Mouse (Mus musculus): ENCODE results near the gene Col4a3. TPM values are rescaled to one million over a fixed set of nuclear protein-coding genes. Genes with fewer than 3 reads are reported as not detected.

Col4a3 gene
- polyA plus RNA-seq, 1 experiment from 2014 or later = 0.11 TPM

DNA sequence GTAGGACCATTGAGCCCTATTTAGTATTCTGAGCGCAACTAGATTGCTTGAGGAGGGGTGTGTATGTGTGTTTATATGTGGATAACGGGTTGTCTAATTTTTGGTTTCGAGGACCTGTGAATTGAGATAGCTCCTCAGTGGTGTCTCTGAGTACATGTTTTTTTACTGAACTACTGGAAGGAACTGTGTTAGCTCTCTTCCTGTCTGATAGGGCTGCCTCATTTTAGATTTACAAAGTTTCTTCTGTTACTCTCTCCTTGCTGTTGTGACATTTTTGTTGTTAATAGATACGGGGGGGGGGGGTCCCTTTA, 139.1 kb downstream of the Col4a3 start:
- Histone ChIP-seq H3K36me3 (ENCODE audit: control insufficient read depth, insufficient read depth, low read length) (no peaks in the 10 kb centered on the region; the same call in 1 of the 2 replicates), H3K9ac (ENCODE audit: low read length) (peak overlapping the region; percentile 94), H3K27ac (ENCODE audit: low read depth, low read length) (no peak overlapping the region), H3K4me2 (ENCODE audit: low read depth) (peak overlapping the region; percentile 87), H3K4me1 (ENCODE audit: control insufficient read depth, insufficient read depth, low read length) (peaks cover 4% of the 10 kb centered on the region), H3K27me3 (ENCODE audit: control insufficient read depth, insufficient read depth, low read length) (no peaks in the 10 kb centered on the region), H3K9me3 (ENCODE audit: control insufficient read depth, low read length) (no peaks in the 10 kb centered on the region), H3K4me3 (ENCODE audit: low read depth, low read length) (peak overlapping the region; percentile 85)
- ATAC-seq (ENCODE audit: insufficient read depth, low FRiP score, low TSS enrichment) (no peak), DNase-seq (ENCODE audit: low spot score) (no peak)
- 60% methylated on average over 4 of the region's 4 CpGs for WGBS

DNA sequence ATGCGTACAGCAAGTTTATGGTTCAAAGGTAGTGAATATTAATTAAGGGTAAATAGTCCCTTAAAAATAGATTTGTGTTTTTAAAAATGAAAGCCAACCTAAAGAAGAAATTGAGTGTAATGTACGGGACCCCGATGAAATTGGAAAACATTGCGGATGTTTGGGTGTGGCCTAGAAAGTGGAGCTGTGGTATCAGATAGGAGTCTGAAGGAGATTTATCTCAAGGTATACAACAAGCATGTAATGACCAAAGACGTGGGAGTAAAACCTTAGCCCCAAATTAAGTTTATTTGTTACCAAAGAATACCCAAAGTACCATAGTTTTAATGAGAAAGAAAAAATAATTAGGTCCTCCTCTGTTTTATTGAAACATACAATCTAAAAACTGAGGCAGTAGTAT, 139.8 kb downstream of the Col4a3 start:
- H3K4me2 ChIP-seq (ENCODE audit: low read depth) = no peak overlapping the region
- H3K9me3 ChIP-seq (ENCODE audit: control insufficient read depth, low read length) = no peaks in the 10 kb centered on the region
- no peak for DNase-seq (ENCODE audit: low spot score)

DNA sequence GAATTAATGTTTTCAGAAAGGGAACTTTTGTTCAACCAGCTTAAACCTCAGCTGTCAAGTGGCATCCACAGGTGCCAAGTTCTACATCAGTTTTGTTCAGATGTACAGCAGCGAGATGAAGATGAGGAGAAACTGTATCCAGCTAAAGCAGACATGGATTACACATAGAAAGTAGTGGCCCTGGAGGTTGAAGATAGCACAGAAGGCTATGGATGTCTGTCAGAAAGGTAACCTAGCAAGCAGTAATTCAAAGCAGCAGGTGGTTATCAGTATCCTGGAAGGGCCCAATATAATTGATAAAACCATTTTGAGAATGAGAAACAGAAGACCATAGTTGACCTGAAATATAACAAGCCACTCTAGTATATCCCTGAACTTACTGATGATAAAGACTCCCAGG, 146.6 kb downstream of the Col4a3 start:
- Histone ChIP-seq H3K27ac (ENCODE audit: low read depth, low read length) (no peak overlapping the region), H3K9me3 (ENCODE audit: control insufficient read depth, low read length) (no peaks in the 10 kb centered on the region), H3K36me3 (ENCODE audit: control insufficient read depth, insufficient read depth, low read length) (peaks cover 8% of the 10 kb centered on the region), H3K4me1 (ENCODE audit: control insufficient read depth, insufficient read depth, low read length) (no peaks in the 10 kb centered on the region), H3K4me3 (ENCODE audit: low read depth, low read length) (no peak overlapping the region), H3K9ac (ENCODE audit: low read length) (no peak overlapping the region), H3K4me2 (ENCODE audit: low read depth) (no peak overlapping the region), H3K27me3 (ENCODE audit: control insufficient read depth, insufficient read depth, low read length) (no peaks in the 10 kb centered on the region)
- ATAC-seq (ENCODE audit: insufficient read depth, low FRiP score, low TSS enrichment) (no peak), DNase-seq (ENCODE audit: low spot score) (no peak)
- WGBS = 100% methylated on average over 1 of the region's 1 CpGs

More for the DNA sequence above, 139.8 kb downstream of the Col4a3 start:
- ATAC-seq (ENCODE audit: insufficient read depth, low FRiP score, low TSS enrichment) = no peak
- Histone ChIP-seq H3K9ac (ENCODE audit: low read length) (no peak overlapping the region), H3K27me3 (ENCODE audit: control insufficient read depth, insufficient read depth, low read length) (no peaks in the 10 kb centered on the region), H3K4me1 (ENCODE audit: control insufficient read depth, insufficient read depth, low read length) (peaks cover 4% of the 10 kb centered on the region), H3K4me3 (ENCODE audit: low read depth, low read length) (no peak overlapping the region), H3K36me3 (ENCODE audit: control insufficient read depth, insufficient read depth, low read length) (no peaks in the 10 kb centered on the region; the same call in 1 of the 2 replicates), H3K27ac (ENCODE audit: low read depth, low read length) (no peak overlapping the region)
- WGBS = 92% methylated on average over 5 of the region's 5 CpGs

DNA sequence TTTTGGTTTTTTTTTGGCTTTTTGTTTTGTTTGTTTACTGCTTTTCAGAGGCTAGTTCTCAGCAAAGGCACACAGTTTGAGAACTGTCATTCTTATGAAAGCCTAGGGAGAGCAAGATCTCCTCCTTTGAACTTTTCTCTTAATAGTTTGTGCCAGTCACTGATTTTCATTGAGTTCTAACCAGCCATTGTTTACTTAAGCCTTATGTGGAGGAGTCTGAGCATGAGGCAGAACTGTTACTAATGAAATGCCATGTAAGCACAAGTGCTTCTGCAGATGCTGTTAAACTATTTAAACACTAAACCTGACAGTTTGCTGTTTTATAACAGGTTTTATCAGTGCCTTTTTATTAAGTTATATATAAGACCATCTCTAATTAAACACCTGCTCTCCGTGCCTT, 151.3 kb downstream of the Col4a3 start:
- H3K4me2 ChIP-seq (ENCODE audit: low read depth) = no peak overlapping the region
- no peaks in the 10 kb centered on the region for H3K9me3 ChIP-seq (ENCODE audit: control insufficient read depth, low read length)
- whole genome bisulfite sequencing = 96% methylated on average over 1 of the region's 1 CpGs
- H3K4me3 ChIP-seq (ENCODE audit: low read depth, low read length) = no peak overlapping the region
- H3K27me3 ChIP-seq (ENCODE audit: control insufficient read depth, insufficient read depth, low read length) = no peaks in the 10 kb centered on the region
- H3K4me1 ChIP-seq (ENCODE audit: control insufficient read depth, insufficient read depth, low read length) = no peaks in the 10 kb centered on the region
- peaks cover 4% of the 10 kb centered on the region; the same call in 1 of the 2 replicates for H3K36me3 ChIP-seq (ENCODE audit: control insufficient read depth, insufficient read depth, low read length)
- no peak overlapping the region for H3K9ac ChIP-seq (ENCODE audit: low read length)
- DNase-seq (ENCODE audit: low spot score) (no peak), ATAC-seq (ENCODE audit: insufficient read depth, low FRiP score, low TSS enrichment) (no peak)
- no peak overlapping the region for H3K27ac ChIP-seq (ENCODE audit: low read depth, low read length)

DNA sequence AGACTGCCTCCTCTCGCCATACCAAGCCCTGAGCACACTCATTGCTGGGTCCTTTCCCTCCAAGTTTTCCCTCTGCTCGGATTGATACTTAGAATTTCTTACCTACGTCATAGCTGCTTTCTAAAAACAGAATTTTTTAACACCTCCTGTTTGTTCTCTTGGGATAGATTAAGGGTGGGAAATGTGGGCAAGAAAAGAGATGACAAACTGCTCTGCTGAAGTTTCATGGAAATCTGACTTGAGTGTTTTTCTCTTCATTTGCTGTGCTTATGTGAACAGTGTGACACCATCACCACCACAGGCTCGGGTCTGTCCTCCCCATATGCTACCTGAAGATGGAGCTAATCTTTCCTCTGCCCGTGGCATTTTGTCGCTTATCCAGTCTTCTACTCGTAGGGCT, 154.8 kb downstream of the Col4a3 start:
- ATAC-seq (ENCODE audit: insufficient read depth, low FRiP score, low TSS enrichment) (no peak), DNase-seq (ENCODE audit: low spot score) (no peak)
- Histone ChIP-seq H3K9ac (ENCODE audit: low read length) (no peak overlapping the region), H3K27me3 (ENCODE audit: control insufficient read depth, insufficient read depth, low read length) (no peaks in the 10 kb centered on the region), H3K27ac (ENCODE audit: low read depth, low read length) (no peak overlapping the region), H3K9me3 (ENCODE audit: control insufficient read depth, low read length) (no peaks in the 10 kb centered on the region), H3K4me1 (ENCODE audit: control insufficient read depth, insufficient read depth, low read length) (no peaks in the 10 kb centered on the region), H3K4me3 (ENCODE audit: low read depth, low read length) (no peak overlapping the region), H3K36me3 (ENCODE audit: control insufficient read depth, insufficient read depth, low read length) (peaks cover 2% of the 10 kb centered on the region; the same call in 1 of the 2 replicates), H3K4me2 (ENCODE audit: low read depth) (no peak overlapping the region)
- WGBS = 89% methylated on average over 7 of the region's 7 CpGs

DNA sequence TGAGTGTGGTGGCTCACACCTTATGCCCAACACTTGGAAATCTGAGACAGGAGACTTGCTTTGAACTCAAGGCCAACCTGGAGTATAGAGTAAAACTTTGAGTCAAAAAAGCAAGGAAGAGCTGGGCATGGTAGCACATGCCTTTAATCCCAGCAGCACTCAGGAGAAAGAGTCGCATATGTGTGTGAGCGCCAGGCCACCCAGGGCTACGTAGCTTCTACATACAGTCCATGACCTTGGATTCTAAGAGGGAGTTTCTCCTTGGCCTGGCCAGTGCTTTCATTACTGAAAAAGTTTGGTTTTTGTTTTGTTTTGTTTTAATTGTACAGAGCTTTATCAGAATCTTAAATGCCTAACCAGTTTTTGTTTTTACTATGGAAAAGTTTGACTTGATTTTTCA, 157.2 kb downstream of the Col4a3 start:
- Histone ChIP-seq H3K4me3 (ENCODE audit: low read depth, low read length) (no peak overlapping the region), H3K36me3 (ENCODE audit: control insufficient read depth, insufficient read depth, low read length) (peaks cover 2% of the 10 kb centered on the region; the same call in 1 of the 2 replicates), H3K4me1 (ENCODE audit: control insufficient read depth, insufficient read depth, low read length) (no peaks in the 10 kb centered on the region), H3K9me3 (ENCODE audit: control insufficient read depth, low read length) (no peaks in the 10 kb centered on the region), H3K9ac (ENCODE audit: low read length) (no peak overlapping the region), H3K27me3 (ENCODE audit: control insufficient read depth, insufficient read depth, low read length) (no peaks in the 10 kb centered on the region), H3K4me2 (ENCODE audit: low read depth) (no peak overlapping the region), H3K27ac (ENCODE audit: low read depth, low read length) (no peak overlapping the region)
- DNase-seq (ENCODE audit: low spot score) (no peak), ATAC-seq (ENCODE audit: insufficient read depth, low FRiP score, low TSS enrichment) (no peak)
- whole genome bisulfite sequencing = 93% methylated on average over 3 of the region's 3 CpGs

DNA sequence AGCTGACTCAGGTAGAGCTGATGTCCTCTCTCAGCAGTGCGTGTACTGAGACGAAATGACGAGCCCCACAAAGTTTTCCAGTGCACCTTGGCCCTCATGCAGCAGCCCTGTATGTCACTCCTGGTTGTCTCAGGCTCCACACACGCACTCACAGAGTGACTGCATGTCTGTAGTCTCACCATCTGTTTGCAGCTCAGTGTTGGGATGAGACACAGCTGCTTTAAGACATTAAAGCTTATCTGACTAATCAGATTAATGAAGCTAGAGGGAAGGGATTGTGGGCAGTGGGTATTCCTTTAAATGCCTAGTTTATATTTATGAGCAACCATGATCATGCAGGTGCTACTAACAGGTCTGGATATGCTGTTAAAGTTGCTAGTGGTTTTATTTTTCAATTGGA, 159.7 kb downstream of the Col4a3 start:
- DNase-seq (ENCODE audit: low spot score) (no peak), ATAC-seq (ENCODE audit: insufficient read depth, low FRiP score, low TSS enrichment) (no peak)
- Histone ChIP-seq H3K4me2 (ENCODE audit: low read depth) (no peak overlapping the region), H3K4me1 (ENCODE audit: control insufficient read depth, insufficient read depth, low read length) (no peaks in the 10 kb centered on the region), H3K36me3 (ENCODE audit: control insufficient read depth, insufficient read depth, low read length) (no peaks in the 10 kb centered on the region), H3K4me3 (ENCODE audit: low read depth, low read length) (no peak overlapping the region), H3K9ac (ENCODE audit: low read length) (no peak overlapping the region), H3K27me3 (ENCODE audit: control insufficient read depth, insufficient read depth, low read length) (no peaks in the 10 kb centered on the region), H3K9me3 (ENCODE audit: control insufficient read depth, low read length) (no peaks in the 10 kb centered on the region), H3K27ac (ENCODE audit: low read depth, low read length) (no peak overlapping the region)
- WGBS = 92% methylated on average over 4 of the region's 4 CpGs

DNA sequence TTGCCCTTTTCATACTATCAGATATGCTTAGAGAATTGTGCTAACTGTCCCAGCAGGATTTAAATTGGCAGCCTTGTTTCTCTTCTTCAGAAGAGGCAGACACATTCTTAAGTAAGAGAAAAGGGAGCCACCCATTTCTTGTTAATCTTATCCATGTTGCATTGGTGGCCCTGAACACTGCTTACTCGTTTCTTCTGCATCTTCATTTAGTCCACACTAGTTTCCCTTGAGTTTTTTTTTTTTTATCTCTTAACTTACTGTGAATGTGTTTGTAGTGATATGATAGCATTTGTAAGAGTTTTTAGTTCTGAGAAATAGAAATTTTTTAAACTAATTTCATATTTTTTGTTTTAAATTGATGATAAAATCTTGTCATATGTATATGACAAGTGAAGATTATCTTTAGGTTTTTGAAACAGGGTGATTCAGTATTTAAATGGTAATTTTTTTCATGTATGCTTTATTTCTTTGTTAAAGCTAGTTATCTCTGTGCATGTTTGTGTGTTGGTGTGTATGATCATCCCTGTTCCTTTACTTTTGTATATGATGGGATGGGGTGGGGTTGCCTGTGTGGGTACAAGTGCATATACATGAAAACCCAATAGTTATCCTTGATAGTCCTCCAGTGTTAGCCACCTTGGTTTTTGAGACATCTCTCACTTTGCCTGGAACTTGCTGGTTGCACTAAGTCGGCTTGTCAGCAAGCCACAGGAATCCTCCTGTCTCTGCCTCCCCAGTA, 161.2 kb downstream of the Col4a3 start:
- no peak overlapping the region for H3K9ac ChIP-seq (ENCODE audit: low read length)
- no peaks in the 10 kb centered on the region for H3K27me3 ChIP-seq (ENCODE audit: control insufficient read depth, insufficient read depth, low read length)
- DNase-seq (ENCODE audit: low spot score) (no peak), ATAC-seq (ENCODE audit: insufficient read depth, low FRiP score, low TSS enrichment) (no peak)
- H3K4me2 ChIP-seq (ENCODE audit: low read depth) = no peak overlapping the region
- H3K27ac ChIP-seq (ENCODE audit: low read depth, low read length) = no peak overlapping the region
- H3K36me3 ChIP-seq (ENCODE audit: control insufficient read depth, insufficient read depth, low read length) = no peaks in the 10 kb centered on the region
- H3K4me1 ChIP-seq (ENCODE audit: control insufficient read depth, insufficient read depth, low read length) = no peaks in the 10 kb centered on the region
- no peaks in the 10 kb centered on the region for H3K9me3 ChIP-seq (ENCODE audit: control insufficient read depth, low read length)
- WGBS = 93% methylated on average over 2 of the region's 2 CpGs
- no peak overlapping the region for H3K4me3 ChIP-seq (ENCODE audit: low read depth, low read length)

DNA sequence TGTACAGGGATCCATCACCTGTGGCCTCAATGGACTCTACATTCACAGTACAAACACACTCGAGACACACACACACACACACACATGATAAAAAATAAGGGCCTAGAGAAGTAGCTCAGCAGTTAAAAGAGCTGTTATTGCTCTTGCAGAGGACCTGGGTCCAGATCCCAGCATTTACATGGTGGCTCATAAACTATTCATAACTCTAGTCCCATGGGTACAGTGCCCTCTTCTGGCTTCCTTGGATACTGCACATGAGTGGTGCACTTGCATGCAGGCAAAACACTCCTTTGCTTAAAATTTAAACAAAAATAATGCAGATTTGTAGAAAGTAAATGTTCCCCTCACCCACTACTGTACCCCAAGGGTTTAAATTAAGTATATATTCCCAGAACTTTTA, 172.8 kb downstream of the Col4a3 start:
- ATAC-seq (ENCODE audit: insufficient read depth, low FRiP score, low TSS enrichment) (no peak), DNase-seq (ENCODE audit: low spot score) (no peak)
- Histone ChIP-seq H3K27me3 (ENCODE audit: control insufficient read depth, insufficient read depth, low read length) (no peaks in the 10 kb centered on the region), H3K4me1 (ENCODE audit: control insufficient read depth, insufficient read depth, low read length) (no peaks in the 10 kb centered on the region), H3K9ac (ENCODE audit: low read length) (no peak overlapping the region), H3K4me2 (ENCODE audit: low read depth) (no peak overlapping the region), H3K9me3 (ENCODE audit: control insufficient read depth, low read length) (no peaks in the 10 kb centered on the region), H3K4me3 (ENCODE audit: low read depth, low read length) (no peak overlapping the region), H3K27ac (ENCODE audit: low read depth, low read length) (no peak overlapping the region), H3K36me3 (ENCODE audit: control insufficient read depth, insufficient read depth, low read length) (peaks cover 2% of the 10 kb centered on the region; the same call in 1 of the 2 replicates)
- WGBS = 81% methylated on average over 1 of the region's 1 CpGs
